Mouse (Mus musculus) forebrain, embryonic 14.5 days (tissue): ENCODE data around the gene Vstm4. TPM values are rescaled to one million over a fixed set of nuclear protein-coding genes. Genes with fewer than 3 reads are reported as not detected.
A peak's percentile ranks its signal among the peaks of the same experiment; 100 is the strongest.

Experiments used
- ATAC-seq: fragments of 200-750 bp; cut with Nextera tagmentation; 2 replicates; pipeline ENCODE4 v1.8.0; 2017; ENCODE audit warnings: mild to moderate bottlenecking, moderate library complexity
- DNase-seq: peaks from one replicate; pipeline ENCODE4 v3.0.0-alpha.2; 2015; ENCODE audit warnings: low spot score
- H3K27ac ChIP-seq: fragments of 300-500 bp; sonication (generic); 2 replicates; pipeline ENCODE4 v1.5.1; 2014; ENCODE audit warnings: low read depth, mild to moderate bottlenecking, control low read depth, low read length, moderate library complexity
- H3K27me3 ChIP-seq: fragments of 300-500 bp; sonication (generic); replicated peaks from 2 replicates; pipeline ENCODE4 v1.6.1; 2014; ENCODE audit warnings: low read length, control low read depth, mixed read lengths; ENCODE audit not compliant: control insufficient read depth, insufficient read depth
- H3K36me3 ChIP-seq: fragments of 300-500 bp; sonication (generic); 2 replicates; pipeline ENCODE4 v1.6.1; 2014; ENCODE audit warnings: low read length, control low read depth; ENCODE audit not compliant: control insufficient read depth, insufficient read depth
- H3K4me1 ChIP-seq: fragments of 300-500 bp; sonication (generic); 2 replicates; pipeline ENCODE4 v1.6.1; 2014; ENCODE audit warnings: antibody characterized with exemption, low read length, control low read depth; ENCODE audit not compliant: control insufficient read depth, insufficient read depth
- H3K4me2 ChIP-seq: fragments of 300-500 bp; sonication (generic); 2 replicates; pipeline ENCODE4 v1.6.1; 2014; ENCODE audit warnings: mild to moderate bottlenecking, control low read depth, low read length
- H3K4me3 ChIP-seq: fragments of 300-500 bp; sonication (generic); 2 replicates; pipeline ENCODE4 v1.5.1; 2014; ENCODE audit warnings: low read depth, low read length, control low read depth
- H3K9ac ChIP-seq: fragments of 300-500 bp; sonication (generic); 2 replicates; pipeline ENCODE4 v1.6.1; 2014; ENCODE audit warnings: mild to moderate bottlenecking, low read length, control low read depth, moderate library complexity
- H3K9me3 ChIP-seq: fragments of 300-500 bp; sonication (generic); replicated peaks from 2 replicates; pipeline ENCODE4 v1.6.1; 2016; ENCODE audit warnings: low read length, control low read depth, mixed read lengths; ENCODE audit not compliant: control insufficient read depth
- WGBS: fragments of 180-500 bp; shearing (Covaris S2); extraction: QIAGEN DNeasy Blood & Tissue Kit; methylation state at CpG from one replicate; pipeline ENCODE4 v1.1.7; 2014; 5-methylcytosine and 5-hydroxymethylcytosine counted together
- polyA plus RNA-seq: library from polyadenylated mRNA; unstranded; fragments of >200 nt; fragmentation: Nextera tagmentation; extraction: Ambion mirVana; gene quantifications from 2 replicates; pipeline ENCODE4 v1.2.1, GENCODE M21; 2014

The Vstm4 gene
- polyA plus RNA-seq, 1 experiment from 2014 or later: 6.0 TPM

DNA sequence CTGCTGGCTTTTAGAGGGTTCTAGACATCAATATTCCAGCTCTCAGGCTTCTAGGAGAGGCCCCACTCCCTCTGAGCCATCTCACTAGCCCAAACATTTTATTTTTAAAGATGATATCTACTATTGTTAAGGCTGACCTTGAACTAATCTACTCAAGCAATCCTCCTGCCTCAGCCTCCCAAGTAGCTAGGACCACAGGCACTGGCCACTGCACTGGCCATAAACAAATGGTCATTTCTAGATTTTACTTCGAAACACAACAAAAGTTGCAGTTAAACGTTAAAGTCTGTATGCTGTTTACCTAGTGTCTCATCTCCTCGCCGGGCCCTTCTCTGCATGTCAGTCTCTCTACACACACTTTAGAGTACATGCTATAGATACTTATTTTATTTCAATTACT is 2.5 kb upstream of the Vstm4 start:
- DNase-seq: no peak
- H3K36me3 ChIP-seq: no peaks in the 10 kb centered on the region
- no peak overlapping the region for H3K27ac ChIP-seq
- no peaks in the 10 kb centered on the region for H3K9me3 ChIP-seq
- H3K4me3 ChIP-seq: no peak overlapping the region
- H3K27me3 ChIP-seq: 0 out of 2 replicates have a peak, but pooled peaks cover 7% of the 10 kb centered on the region
- ATAC-seq: no peak
- H3K4me1 ChIP-seq: no peaks in the 10 kb centered on the region
- 98% methylated on average over 4 of the region's 4 CpGs for WGBS
- no peak overlapping the region for H3K9ac ChIP-seq
- H3K4me2 ChIP-seq: no peak overlapping the region

DNA sequence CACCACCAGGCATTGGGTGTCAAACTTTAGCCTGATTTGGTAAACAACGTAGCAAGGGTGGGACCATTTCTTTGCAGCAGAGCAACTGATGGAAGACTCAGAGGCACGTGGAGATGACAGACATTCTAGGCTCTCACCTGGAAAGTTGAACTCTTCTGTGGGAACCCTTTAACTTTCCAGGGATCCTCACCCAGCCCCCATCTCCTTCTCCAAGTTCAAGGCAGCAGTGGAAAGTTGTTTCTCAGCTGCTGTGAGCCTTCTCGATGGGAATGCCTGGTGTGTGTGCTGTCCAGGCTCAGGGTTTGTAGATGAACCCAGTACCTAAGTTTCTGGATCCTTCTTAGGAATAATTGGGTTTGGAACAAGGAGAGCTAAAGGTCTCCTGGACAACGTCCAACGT is 310 bp upstream of the Vstm4 start:
- H3K4me1 ChIP-seq: no peaks in the 10 kb centered on the region
- no peak for DNase-seq
- H3K4me2 ChIP-seq: peak overlapping the region; percentile 91
- ATAC-seq: no peak
- no peak overlapping the region for H3K9ac ChIP-seq
- 43% methylated on average over 5 of the region's 5 CpGs for WGBS
- no peaks in the 10 kb centered on the region for H3K36me3 ChIP-seq
- H3K27ac ChIP-seq: no peak overlapping the region
- 0 out of 2 replicates have a peak, but pooled peaks cover 7% of the 10 kb centered on the region for H3K27me3 ChIP-seq
- H3K4me3 ChIP-seq: peak overlapping the region; percentile 48
- H3K9me3 ChIP-seq: no peaks in the 10 kb centered on the region

DNA sequence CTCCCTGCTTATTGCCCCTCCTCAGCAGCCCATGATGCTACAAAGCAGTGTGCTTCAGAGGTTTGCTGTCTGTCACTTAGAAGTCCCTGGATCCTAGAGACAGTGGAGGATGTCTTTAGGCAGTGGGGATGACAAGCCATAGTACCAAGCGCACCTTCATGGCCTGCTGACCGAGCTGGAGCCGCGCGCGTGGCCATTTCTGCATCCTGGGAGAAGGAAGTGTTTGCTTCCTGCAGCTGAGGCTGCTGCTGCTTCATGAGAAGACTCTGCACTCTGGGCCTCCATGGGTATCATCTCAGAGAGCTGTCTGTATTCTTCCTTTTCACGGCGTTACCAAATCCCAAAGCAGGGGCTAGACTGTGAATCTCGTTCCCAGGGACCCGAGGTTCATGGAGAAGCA is 1.8 kb downstream of the Vstm4 start:
- Histone ChIP-seq H3K4me3 (no peak overlapping the region), H3K9ac (no peak overlapping the region), H3K4me2 (no peak overlapping the region), H3K27me3 (0 out of 2 replicates have a peak, but pooled peaks cover 7% of the 10 kb centered on the region), H3K9me3 (no peaks in the 10 kb centered on the region), H3K36me3 (no peaks in the 10 kb centered on the region), H3K4me1 (no peaks in the 10 kb centered on the region), H3K27ac (no peak overlapping the region)
- no peak for DNase-seq
- WGBS: 91% methylated on average over 10 of the region's 10 CpGs
- no peak for ATAC-seq

DNA sequence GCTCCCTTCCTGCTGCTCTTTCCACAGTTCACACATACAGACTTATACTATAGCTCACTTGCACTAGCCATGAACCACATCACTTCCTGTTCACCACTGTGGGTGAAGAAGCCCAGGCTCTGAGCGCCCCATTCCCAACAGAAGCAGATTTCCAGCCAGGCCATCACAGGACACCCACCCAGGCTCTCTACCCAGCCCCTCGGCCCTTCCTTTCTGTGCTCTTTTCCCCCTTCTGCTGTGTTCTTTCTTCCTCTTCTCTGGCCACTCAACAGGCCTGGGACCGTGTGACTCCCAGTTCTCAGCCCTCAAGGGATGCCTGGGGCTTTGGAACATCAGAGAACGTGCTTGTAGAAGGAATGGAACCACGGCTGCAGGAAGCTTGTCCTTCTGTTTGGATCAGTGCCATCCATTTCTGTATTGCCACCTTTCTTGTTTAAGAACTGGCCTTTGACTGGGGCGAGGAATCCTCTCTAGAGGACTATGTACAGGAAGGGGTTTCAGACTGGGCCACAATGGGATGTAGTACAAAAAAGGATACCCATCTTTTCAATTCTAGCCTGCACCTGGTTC is 2.5 kb downstream of the Vstm4 start:
- 73% methylated on average over 6 of the region's 6 CpGs for WGBS
- no peaks in the 10 kb centered on the region for H3K4me1 ChIP-seq
- H3K9ac ChIP-seq: no peak overlapping the region
- ATAC-seq: no peak
- no peak overlapping the region for H3K4me3 ChIP-seq
- DNase-seq: no peak
- no peaks in the 10 kb centered on the region for H3K36me3 ChIP-seq
- no peaks in the 10 kb centered on the region for H3K9me3 ChIP-seq
- H3K27ac ChIP-seq: no peak overlapping the region
- H3K27me3 ChIP-seq: 0 out of 2 replicates have a peak, but pooled peaks cover 7% of the 10 kb centered on the region
- H3K4me2 ChIP-seq: no peak overlapping the region

DNA sequence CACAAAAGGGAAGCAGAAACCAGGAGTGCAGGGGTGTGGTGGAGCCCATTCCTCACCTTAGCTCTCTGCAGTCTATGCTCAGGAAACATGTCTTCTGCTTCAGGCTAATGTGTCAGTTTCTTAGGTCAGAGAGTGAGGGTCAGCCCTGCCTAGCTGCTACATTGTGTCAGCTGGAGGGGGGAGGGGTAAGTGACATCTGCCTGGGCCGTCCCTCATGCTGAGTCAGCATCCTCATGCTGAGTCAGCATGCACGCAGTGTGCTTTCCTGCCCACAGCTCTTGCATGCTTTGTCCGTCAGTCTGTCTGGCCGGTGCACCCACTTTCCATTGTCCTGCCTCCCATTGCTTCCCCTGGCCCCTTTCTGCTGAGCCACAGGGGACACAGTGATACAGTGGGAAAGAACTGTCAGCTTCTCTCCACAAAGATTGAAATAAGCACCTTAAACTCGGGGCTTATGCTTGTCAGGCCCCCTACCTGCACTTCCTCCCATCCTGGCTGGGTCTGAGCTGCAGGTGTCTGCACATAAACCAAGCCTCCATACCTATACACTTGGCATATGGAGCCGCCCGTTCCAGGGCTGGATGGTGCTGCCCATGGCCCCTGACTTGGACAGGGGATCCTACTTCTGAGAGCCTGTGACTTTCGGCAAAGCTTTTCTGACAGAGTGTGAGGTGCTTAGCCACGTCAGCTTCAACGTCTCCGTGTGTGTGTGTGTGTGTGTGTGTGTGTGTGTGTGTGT is 3.4 kb downstream of the Vstm4 start:
- no peaks in the 10 kb centered on the region for H3K9me3 ChIP-seq
- H3K9ac ChIP-seq: no peak overlapping the region
- no peaks in the 10 kb centered on the region for H3K36me3 ChIP-seq
- no peak overlapping the region for H3K4me3 ChIP-seq
- H3K4me1 ChIP-seq: no peaks in the 10 kb centered on the region
- H3K27ac ChIP-seq: no peak overlapping the region
- DNase-seq: no peak
- ATAC-seq: no peak
- 61% methylated on average over 11 of the region's 11 CpGs for WGBS
- 0 out of 2 replicates have a peak, but pooled peaks cover 7% of the 10 kb centered on the region for H3K27me3 ChIP-seq
- no peak overlapping the region for H3K4me2 ChIP-seq

DNA sequence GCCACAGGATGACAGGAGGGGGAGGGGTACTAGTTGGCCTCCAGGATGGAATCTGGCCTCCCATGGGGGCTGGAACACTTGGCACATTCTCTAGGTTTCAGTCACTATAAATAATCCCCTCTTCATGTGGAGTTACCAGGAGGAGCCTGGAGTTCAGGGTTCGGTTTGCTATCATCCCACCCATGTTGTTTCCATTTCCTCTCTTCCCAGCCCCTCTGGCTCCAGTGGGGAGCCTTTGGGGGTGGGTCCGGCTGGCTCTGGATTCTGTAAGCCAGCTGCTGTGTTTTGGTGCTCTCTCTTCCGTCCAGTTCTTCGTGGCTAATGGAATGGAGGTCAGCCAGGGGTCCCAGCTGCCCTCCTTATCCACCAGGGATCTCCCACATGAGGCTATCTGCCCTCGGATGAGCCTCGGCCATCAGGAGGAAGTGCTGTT is 4.6 kb downstream of the Vstm4 start:
- peak; percentile 17 for DNase-seq
- H3K4me1 ChIP-seq: no peaks in the 10 kb centered on the region
- WGBS: 54% methylated on average over 6 of the region's 6 CpGs

DNA sequence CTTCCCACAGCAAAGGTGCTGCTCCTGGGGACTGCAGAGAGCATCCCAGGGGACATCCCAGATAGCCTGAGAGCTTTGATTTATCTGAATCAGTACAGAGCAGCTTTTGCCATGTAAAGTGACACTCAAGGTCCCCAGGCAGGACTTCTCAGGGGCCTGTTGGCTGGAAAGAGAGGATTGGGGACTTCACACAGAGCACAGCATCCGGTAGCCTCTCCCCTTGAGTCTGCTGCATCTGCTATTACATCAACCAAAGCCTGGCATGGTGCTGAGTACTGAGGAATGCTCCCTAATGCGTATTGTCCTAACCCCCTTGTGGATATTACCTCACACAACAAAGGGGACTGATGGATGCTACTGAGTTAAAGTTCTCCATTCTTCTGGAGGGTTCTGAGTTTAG is 5.1 kb downstream of the Vstm4 start:
- H3K9me3 ChIP-seq: no peaks in the 10 kb centered on the region
- no peak for ATAC-seq
- 49% methylated on average over 2 of the region's 2 CpGs for WGBS
- H3K9ac ChIP-seq: no peak overlapping the region
- H3K27ac ChIP-seq: no peak overlapping the region
- no peaks in the 10 kb centered on the region for H3K4me1 ChIP-seq
- no peaks in the 10 kb centered on the region for H3K36me3 ChIP-seq
- no peak for DNase-seq
- H3K4me2 ChIP-seq: no peak overlapping the region
- H3K4me3 ChIP-seq: no peak overlapping the region
- H3K27me3 ChIP-seq: 0 out of 2 replicates have a peak, but pooled peaks cover 7% of the 10 kb centered on the region

More for the DNA sequence above, 4.6 kb downstream of the Vstm4 start:
- H3K27me3 ChIP-seq: 0 out of 2 replicates have a peak, but pooled peaks cover 7% of the 10 kb centered on the region
- H3K27ac ChIP-seq: 0 out of 2 replicates have a peak overlapping the region, but pooled peaks have one; percentile 1
- H3K36me3 ChIP-seq: no peaks in the 10 kb centered on the region
- no peak overlapping the region for H3K4me2 ChIP-seq
- H3K9me3 ChIP-seq: no peaks in the 10 kb centered on the region
- H3K9ac ChIP-seq: no peak overlapping the region
- ATAC-seq: no peak
- H3K4me3 ChIP-seq: no peak overlapping the region

DNA sequence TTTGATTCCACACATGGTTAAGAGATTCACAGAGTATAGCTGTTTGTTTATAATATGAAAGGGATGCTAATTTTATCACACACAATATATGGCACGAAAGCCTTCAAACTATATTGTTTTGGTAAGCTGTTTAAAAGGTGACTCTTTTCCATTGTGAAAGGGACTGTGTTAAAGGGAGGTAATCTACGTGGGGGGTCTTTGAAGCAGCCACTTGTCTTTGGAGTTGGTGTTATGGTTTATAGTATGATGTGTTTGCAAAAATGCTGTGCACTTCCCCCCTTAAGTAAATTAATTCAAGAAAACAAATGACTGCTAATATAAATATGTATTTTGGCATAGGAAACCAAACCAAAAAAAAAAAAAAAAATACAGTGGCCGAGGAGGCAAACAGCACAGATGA is 8.8 kb downstream of the Vstm4 start:
- ATAC-seq (no peak), DNase-seq (no peak)
- no peak overlapping the region for H3K4me2 ChIP-seq
- H3K9ac ChIP-seq: no peak overlapping the region
- no peak overlapping the region for H3K4me3 ChIP-seq
- H3K27me3 ChIP-seq: no peaks in the 10 kb centered on the region
- no peak overlapping the region for H3K27ac ChIP-seq
- H3K36me3 ChIP-seq: no peaks in the 10 kb centered on the region
- no peaks in the 10 kb centered on the region for H3K9me3 ChIP-seq
- 79% methylated on average over 3 of the region's 3 CpGs for WGBS
- H3K4me1 ChIP-seq: no peaks in the 10 kb centered on the region

DNA sequence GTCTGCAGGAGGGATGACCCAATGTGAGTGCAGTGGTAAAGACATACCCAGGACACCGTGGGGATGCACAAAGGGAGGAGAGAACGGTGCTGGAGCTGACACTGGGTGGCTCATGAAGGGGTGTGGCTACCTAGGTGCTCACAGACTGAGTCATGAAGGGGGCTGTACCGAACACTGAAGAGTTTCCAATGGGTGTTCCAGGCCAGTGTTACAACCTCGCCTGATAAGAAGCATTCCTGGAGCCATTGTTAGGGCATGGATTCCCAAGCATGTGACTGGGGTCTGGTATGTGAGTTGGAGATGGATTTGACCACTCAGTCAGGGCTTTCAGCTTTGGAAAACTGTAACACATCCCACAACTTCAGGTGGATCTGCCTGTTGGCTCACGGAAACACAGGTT is 15.4 kb downstream of the Vstm4 start:
- H3K9ac ChIP-seq: no peak overlapping the region
- H3K4me3 ChIP-seq: no peak overlapping the region
- H3K27me3 ChIP-seq: no peaks in the 10 kb centered on the region
- H3K9me3 ChIP-seq: no peaks in the 10 kb centered on the region
- H3K4me2 ChIP-seq: no peak overlapping the region
- no peak overlapping the region for H3K27ac ChIP-seq
- no peak for DNase-seq
- no peak for ATAC-seq
- WGBS: 85% methylated on average over 5 of the region's 5 CpGs
- no peaks in the 10 kb centered on the region for H3K4me1 ChIP-seq
- no peaks in the 10 kb centered on the region for H3K36me3 ChIP-seq
